Mouse (Mus musculus): ENCODE data around the gene Hipk1.

Hipk1 gene

GRCm38 (mm10) chr3:103714236-103714875 lies 77.0 kb downstream of the Hipk1 start:
- peak in 1 of 2 experiments; percentile 51 for DNase-seq

- DNase-seq = no peak
These were observed 79.2 kb downstream of the Hipk1 start for GRCm38 (mm10) chr3:103712196-103712595.

DNA sequence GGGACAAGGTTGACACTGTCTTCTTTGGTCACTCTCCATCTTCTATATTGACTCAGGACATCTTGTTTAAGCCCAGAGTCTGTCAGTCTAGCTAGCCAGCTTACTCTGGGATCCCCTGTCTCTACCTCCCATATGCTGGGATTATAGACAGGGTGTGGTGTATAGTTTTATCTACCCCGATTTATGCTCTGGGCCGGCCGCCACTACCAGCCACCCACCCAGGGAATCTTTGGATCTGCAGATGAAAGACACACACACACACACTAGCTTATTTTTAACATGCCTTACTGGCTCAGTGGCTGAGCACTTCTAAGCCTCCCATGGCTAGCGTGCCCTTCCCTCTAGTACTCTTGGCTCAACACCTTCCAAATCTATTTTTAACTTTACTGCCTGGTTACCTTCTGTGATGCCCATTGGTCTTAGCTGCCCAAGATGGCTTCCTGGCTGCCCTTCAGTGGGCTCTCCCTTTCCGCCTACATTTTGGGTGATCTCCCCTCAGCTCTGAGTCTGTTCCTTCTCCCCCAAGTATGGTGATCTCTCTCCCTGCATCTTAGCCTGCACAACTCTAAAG lies 81.8 kb downstream of the Hipk1 start:
- DNase-seq = no peak

DNA sequence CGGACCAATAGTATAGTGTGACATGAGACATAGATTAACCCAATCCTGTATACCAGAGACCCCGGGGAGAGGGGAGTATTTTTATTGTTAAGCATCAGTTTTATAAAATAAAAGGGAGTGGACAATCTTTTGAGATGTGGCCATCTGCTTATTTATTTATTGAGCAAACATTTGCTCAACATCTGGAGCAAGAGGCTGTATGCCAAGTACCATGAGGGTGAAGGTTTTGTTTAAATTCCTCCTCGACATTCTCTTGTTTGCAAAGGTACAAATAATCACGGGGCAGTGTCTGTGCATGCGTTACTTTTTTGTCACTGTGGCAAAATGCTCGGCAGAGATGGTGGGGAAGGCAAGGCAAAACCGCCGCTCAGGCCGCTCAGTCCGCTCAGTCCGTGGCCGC lies 85.9 kb downstream of the Hipk1 start:
- DNase-seq = no peak

GRCm38 (mm10) chr3:103704661-103705060 lies 86.7 kb downstream of the Hipk1 start:
- DNase-seq = no peak

DNA sequence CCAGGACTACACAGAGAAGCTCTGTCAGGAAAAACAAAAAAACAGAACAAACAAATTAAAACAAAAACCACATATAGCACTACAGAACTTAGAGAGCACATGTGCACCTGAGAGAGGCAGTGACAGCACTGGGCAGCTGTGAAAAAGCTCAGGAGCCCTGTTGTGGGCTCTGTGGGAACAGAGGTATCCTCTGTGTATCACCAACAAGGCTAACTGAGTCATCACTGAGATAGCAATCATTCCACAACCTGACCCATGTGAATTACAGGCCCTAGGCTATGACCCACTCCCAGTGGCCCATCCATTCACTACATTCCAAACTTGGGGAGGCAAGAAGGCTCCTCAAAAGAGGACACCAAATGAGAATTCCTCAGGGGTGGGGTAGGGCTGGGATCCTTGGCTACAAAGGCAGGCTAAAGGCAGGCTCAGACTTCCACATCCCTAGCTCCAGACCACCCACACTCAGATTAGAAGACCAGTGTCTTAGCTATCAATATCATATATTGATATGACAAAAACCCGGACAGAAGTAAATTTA lies 94.9 kb downstream of the Hipk1 start:
- DNase-seq = no peak

DNA sequence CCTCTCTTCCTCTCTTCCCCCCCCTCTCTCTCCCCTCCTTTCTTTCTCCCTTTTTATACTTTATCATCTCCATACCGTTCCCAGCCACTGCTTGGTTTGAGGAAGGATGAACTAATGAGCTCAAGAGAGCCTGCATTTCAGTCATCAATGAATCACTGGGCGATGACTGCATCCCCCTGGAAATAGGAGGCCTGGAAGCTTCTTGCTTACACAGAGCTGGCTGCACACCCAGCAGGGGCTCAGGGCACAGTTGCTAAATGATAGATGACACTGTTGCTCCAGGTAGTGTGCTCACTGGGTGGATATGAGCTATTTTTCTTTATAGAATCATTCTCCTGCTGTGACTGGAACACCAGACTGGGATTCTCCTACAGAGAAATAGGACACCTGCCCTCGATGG lies 95.8 kb downstream of the Hipk1 start:
- DNase-seq = no peak

DNA sequence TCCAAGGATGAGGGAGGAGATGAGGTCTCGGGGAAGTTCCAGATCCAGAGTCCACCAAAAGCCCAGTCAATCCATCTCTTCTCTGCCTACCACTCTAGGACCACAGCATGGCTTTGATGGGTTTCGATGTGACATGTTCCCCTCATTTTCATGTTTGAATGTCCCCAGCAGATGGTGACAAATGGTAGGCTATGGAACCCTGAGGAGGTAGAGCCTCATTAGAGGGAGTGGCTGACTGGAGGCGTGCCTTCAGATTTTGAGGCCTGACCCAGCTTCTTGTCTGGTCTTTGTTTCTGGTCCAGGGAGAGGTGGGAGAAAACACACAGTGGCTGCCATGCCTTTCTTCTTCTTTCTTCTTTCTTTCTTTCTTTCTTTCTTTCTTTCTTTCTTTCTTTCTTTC lies 100.9 kb downstream of the Hipk1 start:
- DNase-seq = no peak
